Mouse (Mus musculus) olfactory bulb, adult 2 months (tissue): Measurements from ENCODE around the gene Ccdc8. TPM values are rescaled to one million over a fixed set of nuclear protein-coding genes. Genes with fewer than 3 reads are reported as not detected.

Experiments
- H3K27ac ChIP-seq: fragments of 200-500 bp; 2 replicates; pipeline ENCODE4 v1.5.1; 2012; ENCODE audit warnings: low read depth, low read length; ENCODE audit not compliant: insufficient read depth
- H3K4me1 ChIP-seq: fragments of 200-500 bp; 2 replicates; pipeline ENCODE4 v1.6.1; 2012; ENCODE audit warnings: low read length; ENCODE audit not compliant: control insufficient read depth, insufficient read depth
- H3K4me3 ChIP-seq: fragments of 200-500 bp; 2 replicates; pipeline ENCODE4 v1.5.1; 2012; ENCODE audit warnings: mild to moderate bottlenecking, low read depth, low read length, moderate library complexity; ENCODE audit not compliant: insufficient read depth
- CTCF ChIP-seq: fragments of 200-500 bp; IDR thresholded peaks from 2 replicates; pipeline ENCODE4 v1.5.1; 2012; ENCODE audit warnings: low read depth, mild to moderate bottlenecking, low read length, moderate library complexity; ENCODE audit not compliant: insufficient read depth
- POLR2A ChIP-seq: fragments of 200-500 bp; IDR thresholded peaks from 2 replicates; pipeline ENCODE4 v1.6.1; 2012; ENCODE audit warnings: mild to moderate bottlenecking, low read depth, low read length, moderate library complexity; ENCODE audit not compliant: insufficient read depth
- WGBS: fragments of 180-500 bp; shearing (Covaris S2); methylation state at CpG from one replicate; pipeline ENCODE4 v1.1.7; 2018; 5-methylcytosine and 5-hydroxymethylcytosine counted together
- polyA plus RNA-seq: library from polyadenylated mRNA; stranded (reverse); fragments of >200 nt; gene quantifications from 2 replicates; pipeline ENCODE4 v1.2.4, GENCODE M21; 2012; ENCODE audit warnings: low replicate concordance; ENCODE audit not compliant: missing spikeins, insufficient read depth, insufficient read length

The Ccdc8 gene
- not detected in 2 replicates for polyA plus RNA-seq

- WGBS, result 96% methylated on average over 5 of the region's 5 CpGs
- TF ChIP-seq POLR2A, result no peak
- no peak for TF ChIP-seq CTCF
- Histone ChIP-seq H3K27ac (no peak within 1 kb of the TSS), H3K4me1 (peaks cover 40% of the 10 kb centered on the region), H3K4me3 (no peak within 1 kb of the TSS)
Measured at GRCm38 (mm10) chr7:16992451-16992807, at the start of gene Ccdc8. Gene Ccdc8, plus strand, starts transcription at chr7:16992708.

GRCm38 (mm10) chr7:16942861-16943260 lies 49.6 kb upstream of the Ccdc8 start:
- Histone ChIP-seq H3K27ac (peak overlapping the region; percentile 95), H3K4me3 (no peak overlapping the region), H3K4me1 (peaks cover 47% of the 10 kb centered on the region)
- WGBS, result 33% methylated on average over 4 of the region's 4 CpGs
- no peak for TF ChIP-seq CTCF
- TF ChIP-seq POLR2A, result no peak

GRCm38 (mm10) chr7:16944061-16944807 lies 48.3 kb upstream of the Ccdc8 start, which contains the start of gene Pnmal2:
Gene Pnmal2, plus strand, starts transcription at chr7:16944682.
- Histone ChIP-seq H3K4me3 (peak within 1 kb of the TSS; percentile 97), H3K27ac (peak within 1 kb of the TSS; percentile 99), H3K4me1 (peaks cover 53% of the 10 kb centered on the region)
- WGBS, result 8% methylated on average over 36 of the region's 36 CpGs
- TF ChIP-seq POLR2A, result peak; percentile 98
- TF ChIP-seq CTCF, result no peak

GRCm38 (mm10) chr7:16944808-16945315 lies 47.6 kb upstream of the Ccdc8 start:
- H3K4me3 ChIP-seq, result peak overlapping the region; percentile 97
- WGBS, result 3% methylated on average over 22 of the region's 22 CpGs
- peaks cover 54% of the 10 kb centered on the region for H3K4me1 ChIP-seq
- TF ChIP-seq CTCF (no peak), POLR2A (no peak)
- H3K27ac ChIP-seq, result peak overlapping the region; percentile 99

GRCm38 (mm10) chr7:16945419-16945818 lies 47.1 kb upstream of the Ccdc8 start:
- TF ChIP-seq CTCF, result no peak
- TF ChIP-seq POLR2A, result no peak
- 15% methylated on average over 17 of the region's 17 CpGs for WGBS
- H3K4me1 ChIP-seq, result peaks cover 53% of the 10 kb centered on the region

GRCm38 (mm10) chr7:16946441-16947348 lies 45.8 kb upstream of the Ccdc8 start:
- WGBS, result 3% methylated on average over 53 of the region's 53 CpGs
- peaks cover 48% of the 10 kb centered on the region for H3K4me1 ChIP-seq
- TF ChIP-seq POLR2A, result no peak
- no peak; the same call in 1 of the 2 replicates for TF ChIP-seq CTCF

More at GRCm38 (mm10) chr7:16945419-16945818, 47.1 kb upstream of the Ccdc8 start:
- peak overlapping the region; percentile 99 for H3K27ac ChIP-seq
- peak overlapping the region; percentile 97 for H3K4me3 ChIP-seq

GRCm38 (mm10) chr7:16947349-16947895 lies 45.1 kb upstream of the Ccdc8 start:
- Histone ChIP-seq H3K27ac (peak overlapping the region; percentile 99), H3K4me3 (peak overlapping the region; percentile 97), H3K4me1 (peaks cover 48% of the 10 kb centered on the region)
- TF ChIP-seq CTCF, result 0 out of 2 replicates have a peak, but pooled peaks have one; percentile 6
- TF ChIP-seq POLR2A, result no peak
- 7% methylated on average over 21 of the region's 22 CpGs for WGBS

More at GRCm38 (mm10) chr7:16946441-16947348, 45.8 kb upstream of the Ccdc8 start:
- peak overlapping the region; percentile 99 for H3K27ac ChIP-seq
- peak overlapping the region; percentile 97 for H3K4me3 ChIP-seq

GRCm38 (mm10) chr7:16947959-16948361 lies 44.5 kb upstream of the Ccdc8 start:
- Histone ChIP-seq H3K4me1 (peaks cover 48% of the 10 kb centered on the region), H3K4me3 (peak overlapping the region; percentile 97), H3K27ac (0 out of 2 replicates have a peak overlapping the region, but pooled peaks have one; percentile 14)
- TF ChIP-seq CTCF (no peak), POLR2A (no peak)
- 2% methylated on average over 4 of the region's 4 CpGs for WGBS
